Mouse (Mus musculus) right cerebral cortex, postnatal 14 days (tissue): ENCODE measurements around the gene Pno1.
"Not testable (repeated sequence)": the region's sequence is repeated elsewhere in the genome, so short reads cannot be mapped to it uniquely, and the experiment has no call there.

Source experiments
- DNase-seq: peaks from one replicate; pipeline ENCODE4 v3.0.0; 2022

The Pno1 gene

DNA sequence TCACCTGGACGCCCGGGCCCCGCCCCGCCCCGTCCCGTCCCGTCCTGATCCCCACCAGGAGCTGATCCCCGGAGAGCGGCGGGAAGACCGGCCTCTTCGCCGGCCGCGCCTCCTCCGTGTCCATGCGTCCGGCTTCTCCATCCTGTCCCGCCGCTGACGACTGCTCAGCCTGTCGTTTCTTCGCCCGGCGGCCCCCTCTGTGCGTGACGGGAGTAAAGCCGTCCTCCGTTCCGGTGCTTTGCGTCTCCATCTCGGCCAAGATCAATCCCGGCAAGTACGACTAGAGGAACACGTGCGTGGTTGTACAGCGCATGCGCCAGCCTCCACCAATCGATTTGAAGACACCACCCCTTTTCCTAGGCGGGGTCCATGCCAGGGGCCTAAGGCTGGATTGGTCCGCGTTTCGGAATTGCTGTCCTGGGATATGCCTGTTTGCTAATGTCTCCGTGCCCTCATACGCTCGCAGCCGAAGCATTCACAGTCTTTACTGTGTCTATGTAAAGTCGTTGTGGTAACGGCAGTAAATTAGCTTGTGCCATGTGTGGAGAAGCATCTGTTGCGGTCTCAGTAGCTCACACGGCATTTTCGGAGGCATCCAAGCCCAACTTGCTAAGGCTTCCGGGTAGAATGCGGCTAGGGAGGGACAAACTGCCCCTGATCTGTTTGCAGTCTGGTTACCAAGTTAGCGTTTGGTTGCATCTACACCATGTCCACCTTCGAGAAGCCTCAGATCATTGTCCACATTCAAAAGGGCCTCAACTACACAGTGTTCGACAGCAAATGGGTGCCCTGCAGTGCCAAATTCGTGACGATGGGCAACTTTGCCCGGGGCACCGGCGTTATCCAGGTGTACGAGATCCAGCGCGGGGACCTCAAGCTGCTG is at the start of gene Pno1:
Gene Pno1 (minus strand): TSS at position 311 of the 883 bp plus-strand sequence.
- peak; percentile 98 for DNase-seq

GRCm38 (mm10) chr11:17257861-17258260 is 46.5 kb upstream of the Pno1 start:
- DNase-seq, result peak; percentile 28

- DNase-seq, result peak; percentile 100
Observed at GRCm38 (mm10) chr11:17257443-17257842, 46.1 kb upstream of the Pno1 start, which contains the start of gene C1d. C1d (plus strand) TSS chr11:17257579.

GRCm38 (mm10) chr11:17256813-17257365 is 45.5 kb upstream of the Pno1 start:
- DNase-seq, result no peak

GRCm38 (mm10) chr11:17248715-17249114 is 37.3 kb upstream of the Pno1 start:
- DNase-seq, result no peak

GRCm38 (mm10) chr11:17238598-17238997 is 27.2 kb upstream of the Pno1 start:
- DNase-seq, result not testable (repeated sequence)

- DNase-seq, result no peak
Observed at GRCm38 (mm10) chr11:17236449-17237037, 25.2 kb upstream of the Pno1 start.

DNA sequence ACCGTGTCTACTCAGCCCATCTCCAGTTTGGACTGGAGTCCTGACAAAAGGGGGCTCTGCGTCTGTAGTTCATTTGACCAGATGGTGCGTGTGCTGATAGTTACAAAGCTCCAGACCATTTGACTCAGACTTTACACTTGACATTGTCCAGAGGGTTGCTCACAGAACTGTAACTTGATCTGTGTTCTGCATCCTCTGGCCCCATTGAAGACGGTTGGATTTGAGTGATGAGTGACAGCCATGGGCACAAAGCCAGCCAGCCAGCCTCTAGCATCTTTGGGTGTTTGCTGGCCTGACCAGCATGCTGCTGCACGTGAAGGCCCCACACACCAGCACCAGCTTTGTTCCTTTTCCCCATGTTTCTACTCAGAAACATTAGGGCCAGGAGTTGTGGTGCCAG is 21.4 kb upstream of the Pno1 start:
- DNase-seq, result no peak

- no peak for DNase-seq
Observed at GRCm38 (mm10) chr11:17221126-17221525, 9.8 kb upstream of the Pno1 start.

- DNase-seq, result no peak
Observed at GRCm38 (mm10) chr11:17215475-17215874, 4.1 kb upstream of the Pno1 start.

- DNase-seq, result no peak
Observed at GRCm38 (mm10) chr11:17212903-17213509, 1.6 kb upstream of the Pno1 start.

DNA sequence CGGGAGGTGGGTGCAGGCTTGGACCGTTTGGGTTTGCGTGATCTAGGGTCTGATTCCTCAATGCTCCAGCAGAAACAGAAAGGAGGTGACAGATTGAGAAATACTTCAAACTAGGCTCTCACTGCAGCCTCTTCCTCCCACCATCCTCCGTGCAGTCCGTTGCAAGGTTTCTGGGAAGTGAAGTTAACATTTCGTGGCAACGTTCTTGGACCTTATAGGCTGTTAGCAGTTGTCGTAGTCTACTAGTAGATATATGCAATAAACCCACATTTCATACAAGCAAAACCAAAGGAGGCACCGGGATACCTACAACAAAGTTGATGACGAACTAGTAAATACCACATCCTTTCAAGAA is 750 bp upstream of the Pno1 start:
- DNase-seq, result no peak

- no peak for DNase-seq
Observed at GRCm38 (mm10) chr11:17202481-17202880, 8.9 kb downstream of the Pno1 start.

DNA sequence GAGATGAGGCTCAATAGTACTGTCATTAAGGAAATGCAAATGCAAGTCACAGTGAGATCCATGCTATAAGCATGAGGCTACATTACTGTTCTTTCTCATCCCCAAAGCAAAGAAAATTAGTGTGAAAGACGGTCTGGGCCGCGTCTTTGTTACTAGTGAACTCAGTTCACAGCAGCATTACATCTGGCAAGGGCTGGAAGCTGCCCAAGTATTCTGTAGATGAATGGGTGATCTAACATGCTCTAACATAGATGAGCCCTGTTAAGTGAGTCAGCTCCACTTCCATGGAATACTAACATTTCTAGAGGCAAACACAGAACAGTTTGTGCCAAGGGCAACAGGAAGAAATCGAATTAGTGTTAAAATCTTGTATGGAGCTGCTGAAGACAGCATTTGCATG is 10.4 kb downstream of the Pno1 start:
- DNase-seq, result no peak

DNA sequence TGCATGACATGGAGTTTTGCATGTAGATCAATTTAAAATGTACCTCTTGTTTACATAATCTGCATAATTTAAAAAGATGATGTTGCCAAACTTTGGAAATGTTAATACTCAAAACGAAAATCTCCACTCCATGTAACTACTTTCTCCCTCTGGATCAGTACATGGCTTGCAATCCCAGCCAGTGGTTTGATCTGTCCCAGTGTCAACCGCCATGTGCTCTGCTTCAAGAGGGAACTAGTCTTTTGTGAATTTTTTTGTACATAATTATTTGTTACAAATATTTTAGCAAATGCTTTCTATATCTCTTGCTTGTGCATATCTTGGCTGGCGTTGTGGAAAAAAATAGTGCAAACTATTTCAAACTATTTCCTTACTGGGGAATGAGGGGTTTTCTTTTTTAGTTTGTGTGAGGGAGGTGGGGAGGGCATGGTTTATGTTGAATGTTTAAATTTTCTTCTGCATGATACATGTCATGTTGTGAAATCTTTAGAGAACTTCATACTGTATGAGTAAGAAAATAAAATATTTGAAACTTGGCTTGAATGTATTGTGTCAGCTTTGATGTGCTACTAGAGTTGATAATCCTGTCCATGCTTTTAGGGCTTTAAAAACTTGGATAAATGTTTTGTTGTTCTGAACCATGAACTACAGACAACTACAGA is 11.4 kb downstream of the Pno1 start:
- DNase-seq, result no peak

- no peak for DNase-seq
Observed at GRCm38 (mm10) chr11:17199170-17199569, 12.2 kb downstream of the Pno1 start.

DNA sequence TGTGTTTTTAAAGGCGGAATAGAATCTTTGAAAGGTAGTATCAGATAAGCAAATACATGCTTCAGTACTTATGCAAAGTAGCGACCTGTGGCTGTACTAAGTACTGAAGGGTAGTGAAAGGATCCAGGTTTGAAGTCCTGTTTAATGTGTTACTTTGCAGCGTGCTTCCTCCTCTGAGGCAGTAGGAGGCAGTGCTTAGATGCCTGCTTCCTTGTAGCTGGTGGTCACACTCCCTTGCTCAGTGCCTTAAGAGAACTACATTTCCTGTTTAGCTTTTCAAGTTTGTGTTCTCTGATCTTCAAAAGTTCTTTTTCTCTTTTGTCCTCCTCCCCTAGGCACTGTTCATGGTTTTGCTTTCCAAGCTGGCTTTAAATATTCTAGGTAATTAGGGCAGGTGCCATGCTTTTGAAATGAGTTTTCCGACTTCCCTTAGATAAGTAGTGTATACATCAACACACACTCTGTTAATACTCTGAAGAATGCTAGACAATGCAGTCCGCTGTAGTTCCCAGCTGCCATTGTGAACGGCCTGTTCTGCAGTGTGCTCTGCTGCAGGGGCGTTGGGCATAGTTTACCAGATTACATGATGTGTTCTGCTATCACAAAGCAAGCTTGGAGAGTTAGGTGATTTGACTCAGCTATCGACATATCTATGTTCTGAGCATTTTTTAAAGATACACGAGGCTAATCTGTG is 19.1 kb downstream of the Pno1 start:
- DNase-seq, result no peak

DNA sequence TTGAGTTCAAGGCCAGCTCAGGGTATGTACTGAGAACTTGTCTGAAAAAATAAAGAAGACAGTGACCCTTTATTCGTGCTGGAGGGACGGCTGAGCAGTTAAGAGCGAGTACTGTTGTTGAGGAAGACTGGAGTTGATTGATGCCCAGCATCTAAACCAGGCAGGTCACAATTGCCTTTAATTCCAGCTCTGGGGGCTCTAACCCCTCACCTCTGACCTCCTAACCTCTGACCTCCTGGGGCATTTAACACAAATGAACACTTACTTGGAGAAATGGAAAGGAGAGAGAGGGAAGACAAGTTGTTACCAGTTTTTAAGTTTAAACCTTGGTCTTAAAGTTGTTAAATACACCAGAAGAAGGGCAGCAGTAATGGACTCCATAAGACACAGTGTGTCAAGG is 22.6 kb downstream of the Pno1 start:
- DNase-seq, result no peak

DNA sequence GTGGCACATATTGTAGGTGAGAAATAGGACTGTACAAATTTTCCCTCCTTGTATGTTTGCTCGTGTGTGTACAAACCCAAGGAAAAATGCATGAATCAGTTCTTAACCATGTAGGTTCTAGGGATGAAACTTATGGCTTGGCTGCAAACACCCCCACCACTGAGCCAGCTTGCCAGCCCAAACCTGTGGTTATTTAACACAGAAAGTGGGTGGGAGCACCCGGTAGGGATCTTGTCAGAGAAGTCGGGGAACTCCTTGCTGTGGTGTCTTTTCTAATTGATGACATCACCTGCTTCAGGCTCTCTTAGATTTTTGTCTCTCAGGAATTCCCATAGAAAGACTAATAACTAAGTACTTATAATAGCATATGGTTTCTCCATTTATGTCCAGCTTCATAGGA is 23.7 kb downstream of the Pno1 start:
- DNase-seq, result no peak

DNA sequence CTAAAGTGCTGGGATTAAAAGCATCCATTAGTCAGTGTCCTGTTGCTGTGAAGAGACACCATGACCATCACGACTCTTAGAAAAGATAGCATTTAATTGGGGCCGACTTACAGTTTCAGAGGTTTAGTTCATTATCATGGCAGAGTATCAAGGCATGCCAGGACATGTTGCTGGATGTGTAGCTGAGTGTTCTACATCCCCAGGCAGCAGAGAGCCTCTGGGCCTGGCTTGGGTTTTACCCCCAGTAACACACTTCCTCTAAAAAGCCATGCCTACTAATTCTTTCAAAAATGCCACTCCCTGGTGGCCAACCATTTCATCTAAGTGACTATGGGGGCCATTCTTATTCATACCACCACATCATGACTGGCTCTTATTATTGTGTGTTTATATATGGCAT is 28.2 kb downstream of the Pno1 start:
- no peak for DNase-seq

GRCm38 (mm10) chr11:17181807-17182206 is 29.6 kb downstream of the Pno1 start, which contains the start of gene Wdr92:
Wdr92 (plus strand) TSS chr11:17182107.
- no peak for DNase-seq

DNA sequence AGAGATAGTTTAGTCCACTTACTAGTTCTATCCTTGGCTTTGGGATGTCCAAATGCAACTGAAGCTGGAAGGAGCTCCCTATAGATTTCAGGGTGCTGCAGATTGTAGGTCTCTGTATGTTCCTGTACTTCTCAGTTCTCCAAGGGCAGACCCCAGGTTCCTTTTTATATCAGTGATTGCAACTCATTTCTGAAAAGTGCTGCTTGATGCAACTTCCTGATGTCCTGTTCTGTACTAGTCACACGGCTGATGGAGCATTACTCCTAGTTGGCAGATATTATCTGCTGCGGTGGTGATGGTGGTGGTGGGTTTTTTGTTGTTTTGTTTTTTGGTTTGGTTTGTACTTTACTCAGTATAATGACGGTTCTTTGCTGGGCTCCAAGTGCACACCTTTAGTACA is 30.6 kb downstream of the Pno1 start:
- DNase-seq, result no peak
